Mouse (Mus musculus) kidney, adult 2 months (tissue): Measurements from ENCODE around the gene Ampd2. TPM values are rescaled to one million over a fixed set of nuclear protein-coding genes. Genes with fewer than 3 reads are reported as not detected.

ENCODE experiments used
- DNase-seq: peaks from one replicate; pipeline ENCODE4 v3.0.0; 2021
- H3K27ac ChIP-seq: fragments of 200-500 bp; 2 replicates; pipeline ENCODE4 v1.5.1; 2012; ENCODE audit warnings: low read depth, low read length, control low read depth, inconsistent platforms; ENCODE audit not compliant: insufficient read depth
- H3K27me3 ChIP-seq: fragments of 200-500 bp; replicated peaks from 2 replicates; pipeline ENCODE4 v1.6.1; 2012; ENCODE audit warnings: mild to moderate bottlenecking, moderate library complexity, low read length, inconsistent platforms; ENCODE audit not compliant: control insufficient read depth, insufficient read depth
- H3K36me3 ChIP-seq: fragments of 200-500 bp; 2 replicates; pipeline ENCODE4 v1.6.1; 2012; ENCODE audit warnings: mild to moderate bottlenecking, moderate library complexity, low read length, inconsistent platforms; ENCODE audit not compliant: control insufficient read depth, insufficient read depth
- H3K4me1 ChIP-seq: fragments of 200-500 bp; 2 replicates; pipeline ENCODE4 v1.6.1; 2011; ENCODE audit warnings: low read length; ENCODE audit not compliant: control insufficient read depth, insufficient read depth
- H3K4me3 ChIP-seq: fragments of 200-500 bp; 2 replicates; pipeline ENCODE4 v1.5.1; 2011; ENCODE audit warnings: mild to moderate bottlenecking, low read depth, low read length, control low read depth; ENCODE audit not compliant: insufficient read depth
- CTCF ChIP-seq: fragments of 200-500 bp; conservative IDR thresholded peaks from 2 replicates; pipeline ENCODE4 v1.5.1; 2011; ENCODE audit warnings: low read depth, mild to moderate bottlenecking, control low read depth, low read length, moderate library complexity, mixed read lengths; ENCODE audit not compliant: insufficient read depth, insufficient read length
- POLR2A ChIP-seq: fragments of 200-500 bp; IDR thresholded peaks from one replicate; pipeline ENCODE4 v1.6.1; 2011; ENCODE audit warnings: low read depth, low read length, control low read depth
- WGBS: fragments of 180-500 bp; shearing (Covaris S2); methylation state at CpG from one replicate; pipeline ENCODE4 v1.1.7; 2018; 5-methylcytosine and 5-hydroxymethylcytosine counted together
- polyA plus RNA-seq: library from polyadenylated mRNA; depleted of rRNA; stranded (reverse); fragments of >200 nt; gene quantifications from 2 replicates; pipeline ENCODE4 v1.2.3, GENCODE M21; 2012

The Ampd2 gene
- polyA plus RNA-seq, 1 experiment = 59.0 TPM

DNA sequence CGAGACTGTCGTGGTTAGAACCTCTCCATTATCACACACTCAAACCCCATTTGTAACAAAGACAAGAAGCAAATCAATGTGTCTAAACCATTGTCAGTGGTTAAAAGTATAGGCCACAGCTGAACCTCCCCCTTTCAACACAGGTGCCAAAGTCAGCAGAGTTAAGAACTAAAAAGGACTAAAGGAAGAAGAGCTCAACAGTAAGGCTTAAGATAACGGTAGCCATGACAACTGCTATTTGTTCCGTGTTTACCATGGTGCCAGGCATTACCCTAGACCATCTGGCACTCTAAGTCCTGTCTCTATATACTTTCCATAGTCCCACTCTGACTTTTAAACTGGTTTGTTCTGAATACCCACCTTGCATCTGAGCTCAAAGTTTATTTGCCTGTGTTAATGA, 26.2 kb upstream of the Ampd2 start:
- DNase-seq = no peak
- H3K4me1 ChIP-seq = peaks cover 4% of the 10 kb centered on the region; the same call in 1 of the 2 replicates

DNA sequence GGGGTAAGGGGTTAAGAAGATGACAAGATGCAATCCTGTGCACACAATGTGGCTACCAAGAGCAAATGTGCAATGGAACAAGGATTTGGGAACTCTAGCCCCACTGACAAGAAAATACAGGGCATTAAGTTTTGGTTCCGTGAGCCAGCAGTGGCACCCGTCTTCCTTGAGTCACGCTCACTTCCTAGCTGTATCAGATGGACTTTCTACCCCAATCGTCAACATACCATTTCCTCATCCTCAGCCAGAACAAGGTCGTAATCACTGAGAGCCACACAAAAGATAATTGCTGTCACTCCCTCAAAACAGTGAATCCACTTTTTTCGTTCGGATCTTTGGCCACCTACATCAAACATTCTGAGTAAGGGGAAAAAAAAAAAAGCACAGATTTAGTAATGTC, 25.8 kb upstream of the Ampd2 start:
- Histone ChIP-seq H3K27ac (no peak overlapping the region), H3K4me1 (peaks cover 4% of the 10 kb centered on the region; the same call in 1 of the 2 replicates), H3K4me3 (no peak overlapping the region), H3K36me3 (peaks cover 5% of the 10 kb centered on the region; the same call in 1 of the 2 replicates), H3K27me3 (no peaks in the 10 kb centered on the region)
- no peak for TF ChIP-seq CTCF
- no peak for TF ChIP-seq POLR2A
- no peak for DNase-seq
- WGBS = 74% methylated on average over 7 of the region's 7 CpGs

More for the DNA sequence above, 26.2 kb upstream of the Ampd2 start:
- no peak overlapping the region for H3K4me3 ChIP-seq
- TF ChIP-seq CTCF (no peak), POLR2A (no peak)
- H3K27ac ChIP-seq = no peak overlapping the region
- no peaks in the 10 kb centered on the region for H3K27me3 ChIP-seq
- WGBS = 90% methylated on average over 4 of the region's 4 CpGs
- H3K36me3 ChIP-seq = peaks cover 5% of the 10 kb centered on the region; the same call in 1 of the 2 replicates

DNA sequence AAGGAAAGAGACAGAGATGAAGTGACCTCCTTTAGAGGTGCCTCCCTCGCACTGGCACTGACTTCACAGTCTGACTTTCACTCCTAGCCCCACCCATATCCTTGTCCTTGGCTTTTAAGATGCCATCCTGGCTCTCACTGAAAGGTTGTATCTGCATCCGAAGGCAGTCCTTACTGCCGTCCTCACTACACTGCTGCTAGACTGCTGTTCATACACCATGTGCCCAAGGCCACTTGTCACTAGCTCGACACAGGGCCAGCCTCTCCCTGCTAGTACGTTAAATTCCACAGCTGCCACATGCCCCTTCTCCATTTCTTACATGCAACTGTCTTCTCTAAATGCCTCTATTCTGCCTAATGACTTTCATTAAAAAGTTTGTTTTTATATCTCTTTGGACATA, 24.9 kb upstream of the Ampd2 start:
- WGBS = 81% methylated on average over 5 of the region's 5 CpGs
- Histone ChIP-seq H3K27me3 (no peaks in the 10 kb centered on the region), H3K36me3 (peaks cover 5% of the 10 kb centered on the region; the same call in 1 of the 2 replicates), H3K4me1 (peaks cover 4% of the 10 kb centered on the region; the same call in 1 of the 2 replicates), H3K27ac (no peak overlapping the region), H3K4me3 (no peak overlapping the region)
- DNase-seq = no peak
- TF ChIP-seq POLR2A (no peak), CTCF (no peak)

DNA sequence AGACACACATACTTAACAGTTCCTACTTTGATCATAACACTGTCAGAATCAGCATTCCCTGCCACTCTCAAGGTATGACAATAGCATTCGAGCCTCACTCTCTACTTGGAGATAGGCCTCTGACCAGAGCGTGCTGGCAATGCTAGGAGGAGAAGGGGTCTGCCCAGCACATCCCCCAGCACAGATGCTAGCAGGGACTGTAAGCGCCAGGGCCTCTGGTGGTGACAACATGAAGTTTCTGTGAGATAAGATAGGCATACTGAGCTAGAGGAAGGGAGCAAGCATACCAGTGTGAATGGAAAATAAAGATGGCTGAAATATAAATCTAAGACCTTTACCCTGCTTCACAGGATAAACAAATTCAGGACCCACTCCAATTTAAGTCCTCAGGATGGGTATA, 18.8 kb upstream of the Ampd2 start:
- Histone ChIP-seq H3K27ac (no peak overlapping the region), H3K4me1 (no peaks in the 10 kb centered on the region), H3K36me3 (peaks cover 5% of the 10 kb centered on the region; the same call in 1 of the 2 replicates), H3K4me3 (no peak overlapping the region), H3K27me3 (no peaks in the 10 kb centered on the region)
- WGBS = 93% methylated on average over 3 of the region's 3 CpGs
- TF ChIP-seq POLR2A = no peak
- no peak for TF ChIP-seq CTCF
- DNase-seq = no peak

DNA sequence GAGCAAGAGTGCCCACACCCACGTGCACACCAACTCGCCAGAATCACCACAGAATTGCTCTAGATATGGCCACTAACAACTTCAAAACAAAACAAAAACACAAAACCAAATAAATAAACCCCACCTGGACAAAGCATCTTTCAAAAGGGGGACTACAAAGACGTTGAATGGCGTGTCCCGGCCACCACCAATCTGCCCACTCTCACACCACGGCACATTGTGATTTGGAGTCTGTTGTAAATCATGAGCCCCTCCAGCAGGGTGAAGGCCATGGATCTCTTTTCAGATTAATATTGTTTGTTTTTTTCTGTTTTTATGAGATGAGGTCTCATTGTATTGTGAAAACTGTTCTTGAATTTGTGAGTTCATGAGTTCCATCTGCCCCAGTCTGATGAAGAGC, 15.6 kb upstream of the Ampd2 start:
- Histone ChIP-seq H3K36me3 (no peaks in the 10 kb centered on the region; the same call in 1 of the 2 replicates), H3K27me3 (no peaks in the 10 kb centered on the region), H3K4me3 (no peak overlapping the region), H3K4me1 (no peaks in the 10 kb centered on the region), H3K27ac (no peak overlapping the region)
- DNase-seq = no peak
- TF ChIP-seq POLR2A (no peak), CTCF (no peak)
- 79% methylated on average over 6 of the region's 6 CpGs for WGBS

DNA sequence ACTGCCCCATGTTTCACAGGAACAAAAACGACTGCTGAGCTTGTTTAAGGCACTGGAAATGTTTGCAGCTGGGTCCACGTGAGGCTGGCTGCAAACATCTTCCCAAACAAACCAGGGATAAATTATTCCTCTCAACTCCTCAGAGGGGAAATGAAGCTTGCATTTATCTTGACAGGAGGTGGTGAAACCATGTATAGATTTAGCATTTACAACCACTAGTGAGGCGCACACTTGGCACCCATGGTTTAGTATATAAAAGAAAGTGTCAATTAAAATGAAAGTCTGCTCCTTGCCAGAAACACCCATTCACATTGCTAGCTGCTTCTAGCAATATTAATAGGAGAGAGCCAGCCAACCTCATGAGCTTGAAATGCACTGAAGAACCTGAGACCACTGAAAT, 15.1 kb upstream of the Ampd2 start:
- H3K27me3 ChIP-seq = no peaks in the 10 kb centered on the region
- no peak overlapping the region for H3K4me3 ChIP-seq
- H3K27ac ChIP-seq = no peak overlapping the region
- TF ChIP-seq POLR2A (no peak), CTCF (no peak)
- WGBS = 49% methylated on average over 3 of the region's 3 CpGs
- no peak for DNase-seq
- no peaks in the 10 kb centered on the region for H3K4me1 ChIP-seq
- H3K36me3 ChIP-seq = no peaks in the 10 kb centered on the region; the same call in 1 of the 2 replicates

DNA sequence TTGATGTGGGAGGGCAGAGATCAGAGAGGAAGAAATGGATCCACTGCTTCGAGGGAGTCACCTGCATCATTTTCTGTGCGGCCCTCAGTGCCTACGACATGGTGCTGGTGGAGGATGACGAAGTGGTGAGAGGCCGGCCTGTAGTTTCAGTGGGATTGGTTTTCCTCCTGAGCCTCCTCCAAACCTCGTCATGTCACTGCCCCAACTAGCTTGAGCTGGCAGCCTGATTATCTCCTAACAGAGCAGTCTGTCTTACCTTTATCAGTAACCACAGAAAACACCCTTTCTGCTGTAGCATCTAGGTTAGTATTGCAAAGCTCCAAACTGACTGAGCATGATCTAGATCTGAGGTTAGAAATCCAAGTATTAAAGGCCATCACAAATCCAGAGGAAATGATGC, 11.9 kb upstream of the Ampd2 start:
- Histone ChIP-seq H3K4me1 (no peaks in the 10 kb centered on the region), H3K27me3 (no peaks in the 10 kb centered on the region), H3K27ac (no peak overlapping the region), H3K4me3 (no peak overlapping the region), H3K36me3 (no peaks in the 10 kb centered on the region)
- WGBS = 61% methylated on average over 6 of the region's 6 CpGs
- TF ChIP-seq CTCF (no peak), POLR2A (no peak)
- DNase-seq = no peak
